Mouse (Mus musculus) heart, postnatal 25 days (tissue): ENCODE measurements around the gene Ssc5d. TPM values are rescaled to one million over a fixed set of nuclear protein-coding genes. Genes with fewer than 3 reads are reported as not detected.
A peak's percentile ranks its signal among the peaks of the same experiment; 100 is the strongest.

Experiments used
- DNase-seq: peaks from one replicate; pipeline ENCODE4 v3.0.0; 2022; ENCODE audit warnings: low spot score
- intact Hi-C: fragments of 180-260 bp; cut with DNase I; formaldehyde crosslinking; loops from one replicate; pipeline ENCODE4 v1.15.1; 2025
- total RNA-seq, 2 experiments: library from RNA; stranded (reverse); gene quantifications; 2 replicates each; pipeline ENCODE4 v1.2.3; 2021

Gene Ssc5d
- total RNA-seq, 2 experiments from 2014 or later, result 3.8 to 4.3 TPM

GRCm38 (mm10) chr7:4918681-4919080, 6.9 kb upstream of the Ssc5d start:
- DNase-seq, result no peak
- intact Hi-C loops, result loop anchor here (5.0 kb wide), 1 partner anchor 106 kb away; the partner anchor contains the start of gene Ube2s

- no peak for DNase-seq
- intact Hi-C loops, result loop anchor here (5.0 kb wide), 1 partner anchor 107 kb away; the partner anchor contains the start of gene Ube2s
Observed at GRCm38 (mm10) chr7:4919096-4919495, 6.5 kb upstream of the Ssc5d start.

- DNase-seq, result no peak
- intact Hi-C loops, result loop anchor here (5.0 kb wide), 1 partner anchor 108 kb away; the partner anchor contains the start of gene Ube2s
Observed at GRCm38 (mm10) chr7:4919971-4920370, 5.6 kb upstream of the Ssc5d start.

GRCm38 (mm10) chr7:4920496-4920895, 5.1 kb upstream of the Ssc5d start:
- DNase-seq, result no peak
- intact Hi-C loops, result no loop called here

- intact Hi-C loops, result no loop called here
- no peak for DNase-seq
Observed at GRCm38 (mm10) chr7:4920976-4921823, 4.4 kb upstream of the Ssc5d start.

- no peak for DNase-seq
- intact Hi-C loops, result no loop called here
Observed at GRCm38 (mm10) chr7:4921824-4922482, 3.6 kb upstream of the Ssc5d start, which contains the start of gene Nat14. Nat14 (plus strand) TSS chr7:4922028.

GRCm38 (mm10) chr7:4922508-4922907, 3.1 kb upstream of the Ssc5d start:
- peak; percentile 62 for DNase-seq
- intact Hi-C loops, result no loop called here

GRCm38 (mm10) chr7:4922931-4923565, 2.5 kb upstream of the Ssc5d start:
- no peak for DNase-seq
- intact Hi-C loops, result no loop called here

GRCm38 (mm10) chr7:4923586-4924364, 1.8 kb upstream of the Ssc5d start:
- no peak for DNase-seq
- intact Hi-C loops, result no loop called here

- intact Hi-C loops, result no loop called here
- DNase-seq, result no peak
Observed at GRCm38 (mm10) chr7:4924483-4924882, 1.1 kb upstream of the Ssc5d start.

- intact Hi-C loops, result no loop called here
- DNase-seq, result peak; percentile 54
Observed at GRCm38 (mm10) chr7:4924891-4925301, 689 bp upstream of the Ssc5d start.

- no peak for DNase-seq
- intact Hi-C loops, result no loop called here
Observed at GRCm38 (mm10) chr7:4926849-4927248, 1.3 kb downstream of the Ssc5d start.

- intact Hi-C loops, result no loop called here
- no peak for DNase-seq
Observed at GRCm38 (mm10) chr7:4927711-4928110, 2.1 kb downstream of the Ssc5d start.

GRCm38 (mm10) chr7:4928323-4928722, 2.7 kb downstream of the Ssc5d start:
- DNase-seq, result no peak
- intact Hi-C loops, result no loop called here

- intact Hi-C loops, result no loop called here
- DNase-seq, result no peak
Observed at GRCm38 (mm10) chr7:4933103-4933502, 7.5 kb downstream of the Ssc5d start.

- DNase-seq, result no peak
- intact Hi-C loops, result no loop called here
Observed at GRCm38 (mm10) chr7:4934160-4934914, 8.8 kb downstream of the Ssc5d start.

- no peak for DNase-seq
- intact Hi-C loops, result loop anchor here (5.0 kb wide), 1 partner anchor 315 kb away; no protein-coding TSS in a partner anchor
Observed at GRCm38 (mm10) chr7:4936832-4937231, 11.2 kb downstream of the Ssc5d start.

- no peak for DNase-seq
- intact Hi-C loops, result loop anchor here (5.0 kb wide), 1 partner anchor 315 kb away; no protein-coding TSS in a partner anchor
Observed at GRCm38 (mm10) chr7:4937392-4937791, 11.8 kb downstream of the Ssc5d start.

- intact Hi-C loops, result loop anchor here (1.0 to 5.0 kb wide), 2 partner anchors 23 to 316 kb away; partner anchors contain the start of gene Zfp628
- DNase-seq, result no peak
Observed at GRCm38 (mm10) chr7:4938456-4938855, 12.9 kb downstream of the Ssc5d start.
